ENCODE assay signal across 15 mouse cellular contexts in the genomic region with DNA sequence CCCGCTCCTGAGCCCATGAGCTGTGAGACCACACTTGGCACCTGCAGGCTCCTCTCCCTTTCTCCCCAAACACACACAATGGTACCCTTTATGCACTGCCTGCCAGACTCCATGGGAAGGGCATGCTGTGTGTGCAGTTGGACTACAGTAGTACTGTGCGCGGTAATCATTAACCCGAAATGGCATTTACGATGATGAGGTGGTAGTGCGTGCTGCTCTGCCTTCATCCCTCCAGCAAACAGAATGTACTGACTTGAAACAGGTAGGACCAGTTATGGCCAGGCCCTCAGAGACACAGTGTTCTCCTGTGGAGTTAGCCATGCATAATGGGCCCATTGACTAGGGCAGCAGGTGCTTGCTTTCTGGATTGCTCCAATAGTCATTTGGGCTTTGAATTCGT.
DNase-seq lines count a peak whose midpoint lies in the region; ATAC-seq and TF ChIP-seq lines count a peak whose summit lies in the region.
"Had no signal": no experiment of that assay in that cellular context is flagged by ENCODE, and none has a peak within 500 bp of the region (broad histone marks: within the 10 kb centered on the region; RNA-seq: fewer than 3 reads in every experiment).

No protein-coding gene starts in this region.

- no peak overlapping the region for H3K4me3 ChIP-seq in embryonic facial prominence, embryonic 13.5 days
- no peak overlapping the region for H3K4me3 ChIP-seq in kidney, postnatal 0 days (replicated peaks; ENCODE audit: low read depth, low read length)
- H3K4me3 ChIP-seq: neural tube, embryonic 12.5 days had no signal

- H3K9ac ChIP-seq in embryonic facial prominence, embryonic 13.5 days, result no peak overlapping the region
- no peak overlapping the region for H3K9ac ChIP-seq in kidney, postnatal 0 days (ENCODE audit: low read depth, low read length)
- H3K9ac ChIP-seq: neural tube, embryonic 12.5 days had no signal

- no peak overlapping the region for H3K27ac ChIP-seq in embryonic facial prominence, embryonic 13.5 days
- peak overlapping the region; percentile 89 for H3K27ac ChIP-seq in kidney, postnatal 0 days
- H3K27ac ChIP-seq: neural tube, embryonic 12.5 days had no signal

- no peaks in the 10 kb centered on the region for H3K9me3 ChIP-seq in embryonic facial prominence, embryonic 13.5 days
- no peaks in the 10 kb centered on the region for H3K9me3 ChIP-seq in kidney, postnatal 0 days (replicated peaks; ENCODE audit: low read length)
- H3K9me3 ChIP-seq: neural tube, embryonic 12.5 days had no signal

- DNase-seq in forelimb bud, embryonic 11.5 days (ENCODE audit: low read depth, low spot score), result peak; percentile 7
- peak; percentile 58 for DNase-seq in kidney, postnatal 0 days (ENCODE audit: low spot score)
- DNase-seq in lung, postnatal 10 days, result peak; percentile 7
- no peak for DNase-seq in adrenal gland, postnatal 10 days
- no peak for DNase-seq in ovary, postnatal 10 days (ENCODE audit: low spot score)
- DNase-seq in retina, embryonic 14.5 days (ENCODE audit: low spot score), result no peak
- DNase-seq: cerebellum, adult 8-10 months; heart, adult 11 months; heart, postnatal 4 days; layer of hippocampus, adult 9-11 months; midbrain, embryonic 14.5 days; right cerebral cortex, postnatal 14 days had no signal

- H3K27me3 ChIP-seq in embryonic facial prominence, embryonic 13.5 days, result no peaks in the 10 kb centered on the region
- H3K27me3 ChIP-seq in kidney, postnatal 0 days (ENCODE audit: insufficient read depth, low read length), result no peaks in the 10 kb centered on the region
- H3K27me3 ChIP-seq: neural tube, embryonic 12.5 days had no signal

- H3K4me2 ChIP-seq in embryonic facial prominence, embryonic 13.5 days, result no peak overlapping the region
- no peak overlapping the region for H3K4me2 ChIP-seq in kidney, postnatal 0 days (ENCODE audit: low read length)
- H3K4me2 ChIP-seq: liver, embryonic 11.5 days; neural tube, embryonic 12.5 days had no signal

- no peaks in the 10 kb centered on the region for H3K36me3 ChIP-seq in embryonic facial prominence, embryonic 13.5 days
- no peaks in the 10 kb centered on the region for H3K36me3 ChIP-seq in kidney, postnatal 0 days (ENCODE audit: insufficient read depth, low read length)
- H3K36me3 ChIP-seq: neural tube, embryonic 12.5 days had no signal

- ATAC-seq in embryonic facial prominence, embryonic 13.5 days (ENCODE audit: insufficient number of reproducible peaks, insufficient read depth, low FRiP score, low TSS enrichment, low read depth), result peak; percentile 26; the same call in 1 of the 2 replicates
- ATAC-seq in kidney, postnatal 0 days (replicated peaks; ENCODE audit: low FRiP score, low read depth), result peak; percentile 94

- no peak for TF ChIP-seq CTCF in kidney, postnatal 0 days (IDR thresholded peaks at IDR 0.05; ENCODE audit: low read depth)

- H3K4me1 ChIP-seq in embryonic facial prominence, embryonic 13.5 days, result 0 out of 2 replicates have a peak, but pooled peaks cover 4% of the 10 kb centered on the region
- H3K4me1 ChIP-seq in kidney, postnatal 0 days (replicated peaks; ENCODE audit: insufficient read depth, low read length), result 0 out of 2 replicates have a peak, but pooled peaks cover under 1% of the 10 kb centered on the region
- H3K4me1 ChIP-seq: neural tube, embryonic 12.5 days had no signal

- WGBS in embryonic facial prominence, embryonic 13.5 days, result 89% methylated on average over 7 of the region's 7 CpGs
- WGBS in kidney, postnatal 0 days, result 60% methylated on average over 7 of the region's 7 CpGs

Comparison
In these comparisons a context has a peak if more than half of its experiments do, and no peak if none do; other contexts are left out.
1. DNase-seq: peak in forelimb bud, embryonic 11.5 days (single experiment), kidney, postnatal 0 days (single experiment) and lung, postnatal 10 days (single experiment); none in adrenal gland, postnatal 10 days (single experiment), ovary, postnatal 10 days (single experiment) and retina, embryonic 14.5 days (single experiment).